In the genomic region with DNA sequence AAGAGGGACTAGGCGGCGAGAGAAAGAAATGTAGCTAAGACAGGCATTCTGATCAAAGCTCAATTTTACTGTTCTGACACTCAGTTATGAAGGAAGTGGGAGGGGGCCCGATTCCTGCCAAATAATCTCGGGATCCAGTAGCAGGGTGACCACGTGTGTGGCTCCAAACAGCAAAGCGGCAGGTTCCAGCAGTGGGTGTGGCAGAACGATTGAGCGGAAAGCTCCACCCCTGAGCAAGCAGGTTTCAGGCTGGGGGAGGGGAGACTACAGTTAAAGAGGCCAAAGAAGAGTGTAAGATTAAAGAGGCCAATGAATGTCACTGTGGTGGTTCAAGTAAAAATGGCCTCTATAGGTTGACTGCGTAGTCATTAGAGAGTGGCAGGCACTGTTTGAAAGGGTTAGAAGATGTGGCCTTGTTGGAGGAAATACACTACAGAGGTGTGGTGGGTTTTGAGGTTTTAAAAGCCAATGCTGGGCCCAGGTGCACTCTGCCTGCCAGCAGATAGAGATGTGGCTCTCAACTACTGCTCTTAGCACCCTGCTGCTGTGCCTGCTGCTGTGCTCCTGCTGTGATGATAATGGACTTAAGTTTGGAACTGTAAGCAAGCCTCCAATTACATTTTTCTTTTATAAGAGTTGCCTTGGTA, we compare ENCODE assay signal across 9 mouse cellular contexts.
DNase-seq lines count a peak whose midpoint lies in the region; ATAC-seq lines count a peak whose summit lies in the region.
"Had no signal": no experiment of that assay in that cellular context is flagged by ENCODE, and none has a peak within 500 bp of the region (broad histone marks: within the 10 kb centered on the region; RNA-seq: fewer than 3 reads in every experiment).

No protein-coding gene starts in this region.

- no peak overlapping the region for H3K27ac ChIP-seq in hindbrain, embryonic 16.5 days (ENCODE audit: low read depth, low read length)
- no peak overlapping the region for H3K27ac ChIP-seq in hindbrain, embryonic 14.5 days
- H3K27ac ChIP-seq: macrophage had no signal

- no peak overlapping the region for H3K9ac ChIP-seq in hindbrain, embryonic 16.5 days (ENCODE audit: low read depth, low read length)
- H3K9ac ChIP-seq in hindbrain, embryonic 14.5 days = no peak overlapping the region

- H3K9me3 ChIP-seq in hindbrain, embryonic 16.5 days (ENCODE audit: control insufficient read depth, low read length) = no peaks in the 10 kb centered on the region
- no peaks in the 10 kb centered on the region for H3K9me3 ChIP-seq in hindbrain, embryonic 14.5 days (ENCODE audit: control insufficient read depth, low read length)

- DNase-seq in hindbrain, embryonic 14.5 days (ENCODE audit: low spot score) = no peak
- DNase-seq in heart, adult 18-20 months = peak; percentile 26 to 39
- peak; percentile 45 to 66 for DNase-seq in kidney, adult 8-10 months
- DNase-seq in lung, postnatal 36 days = peak; percentile 56
- no peak for DNase-seq in spleen, adult 12 weeks (ENCODE audit: low spot score)
- no peak for DNase-seq in testis, postnatal 10 days (ENCODE audit: low spot score)

- ATAC-seq in hindbrain, embryonic 16.5 days = peak; percentile 49
- ATAC-seq in hindbrain, embryonic 14.5 days (ENCODE audit: low FRiP score) = no peak
- no peak for ATAC-seq in erythroblast, adult 5-6 weeks (replicated peaks; ENCODE audit: low FRiP score, poor library complexity, severe bottlenecking)

- H3K4me1 ChIP-seq in hindbrain, embryonic 16.5 days (ENCODE audit: control insufficient read depth, insufficient read depth, low read depth, low read length) = no peaks in the 10 kb centered on the region
- 0 out of 2 replicates have a peak, but pooled peaks cover 8% of the 10 kb centered on the region for H3K4me1 ChIP-seq in hindbrain, embryonic 14.5 days (replicated peaks; ENCODE audit: control insufficient read depth, insufficient read depth, low read length)

- no peak overlapping the region for H3K4me3 ChIP-seq in hindbrain, embryonic 16.5 days (ENCODE audit: low read length)
- no peak overlapping the region for H3K4me3 ChIP-seq in hindbrain, embryonic 14.5 days (replicated peaks; ENCODE audit: low read length)

- no peak overlapping the region for H3K4me2 ChIP-seq in hindbrain, embryonic 16.5 days (ENCODE audit: low read length)
- H3K4me2 ChIP-seq in hindbrain, embryonic 14.5 days (replicated peaks) = no peak overlapping the region

- 28% methylated on average over 9 of the region's 9 CpGs for WGBS in hindbrain, embryonic 16.5 days
- WGBS in hindbrain, embryonic 14.5 days = 20% methylated on average over 9 of the region's 9 CpGs

- H3K27me3 ChIP-seq in hindbrain, embryonic 16.5 days (replicated peaks; ENCODE audit: control insufficient read depth, insufficient read depth, low read length) = no peaks in the 10 kb centered on the region
- no peaks in the 10 kb centered on the region for H3K27me3 ChIP-seq in hindbrain, embryonic 14.5 days (ENCODE audit: control insufficient read depth, insufficient read depth, low read length)

- no peaks in the 10 kb centered on the region; the same call in 1 of the 2 replicates for H3K36me3 ChIP-seq in hindbrain, embryonic 16.5 days (ENCODE audit: control insufficient read depth, insufficient read depth, low read length)
- H3K36me3 ChIP-seq in hindbrain, embryonic 14.5 days (replicated peaks; ENCODE audit: control insufficient read depth, insufficient read depth) = peaks cover 9% of the 10 kb centered on the region; the same call in 1 of the 2 replicates

Comparison
In these comparisons a context has a peak if more than half of its experiments do, and no peak if none do; other contexts are left out.
1. DNase-seq: peak in heart, adult 18-20 months (2 of 2), kidney, adult 8-10 months (2 of 2) and lung, postnatal 36 days (single experiment); none in hindbrain, embryonic 14.5 days (single experiment), spleen, adult 12 weeks (single experiment) and testis, postnatal 10 days (single experiment).